Mouse (Mus musculus): ENCODE results near the gene Dbf4. TPM values are rescaled to one million over a fixed set of nuclear protein-coding genes. Genes with fewer than 3 reads are reported as not detected.

The Dbf4 gene
- total RNA-seq, 2 experiments from 2014 or later = 2.3 to 2.7 TPM

- intact Hi-C loops (cut with DNase I) = loop anchor here (2.0 to 5.0 kb wide), 3 partner anchors 54 to 206 kb away; partner anchors contain the start of genes Dbf4 and Slc25a40
- DNase-seq (ENCODE audit: low spot score in 2 of 2) = no peak
These were observed 54.2 kb downstream of the Dbf4 start for GRCm38 (mm10) chr5:8368328-8368692.

GRCm38 (mm10) chr5:8367614-8368327 lies 54.7 kb downstream of the Dbf4 start, which contains the start of gene Adam22:
Gene Adam22 (minus strand): TSS chr5:8368160.
- DNase-seq (ENCODE audit: low spot score in 2 of 2) = peak; percentile 92 to 98
- intact Hi-C loops (cut with DNase I) = loop anchor here (2.0 to 5.0 kb wide), 3 partner anchors 55 to 205 kb away; partner anchors contain the start of genes Dbf4 and Slc25a40

- intact Hi-C loops (cut with DNase I) = loop anchor here (5.0 kb wide), 2 partner anchors 55 to 205 kb away; no protein-coding TSS in a partner anchor
- DNase-seq (ENCODE audit: low spot score in 2 of 2) = peak; percentile 61 to 68
These were observed 55.5 kb downstream of the Dbf4 start for GRCm38 (mm10) chr5:8366771-8367613.

GRCm38 (mm10) chr5:8362361-8362760 lies 60.2 kb downstream of the Dbf4 start:
- DNase-seq (ENCODE audit: low spot score in 2 of 2) = peak in 1 of 2 experiments; percentile 31
- intact Hi-C loops (cut with DNase I) = no loop called here

GRCm38 (mm10) chr5:8357677-8358076 lies 64.8 kb downstream of the Dbf4 start:
- DNase-seq (ENCODE audit: low spot score in 2 of 2) = no peak
- intact Hi-C loops (cut with DNase I) = no loop called here

GRCm38 (mm10) chr5:8356885-8357651 lies 65.4 kb downstream of the Dbf4 start:
- intact Hi-C loops (cut with DNase I) = no loop called here
- DNase-seq (ENCODE audit: low spot score in 2 of 2) = no peak

- DNase-seq (ENCODE audit: low spot score in 2 of 2) = no peak
- intact Hi-C loops (cut with DNase I) = no loop called here
These were observed 66.2 kb downstream of the Dbf4 start for GRCm38 (mm10) chr5:8356326-8356725.

GRCm38 (mm10) chr5:8349557-8349956 lies 73.0 kb downstream of the Dbf4 start:
- no peak for DNase-seq (ENCODE audit: low spot score in 2 of 2)
- intact Hi-C loops (cut with DNase I) = no loop called here

Other genes starting within 250 kb of the Dbf4 start
- 100 to 1,000 TPM; 212 to 216 TPM for gene Adam22, start 54.6 kb downstream of the Dbf4 start, total RNA-seq (2021)
- 10 to 100 TPM; 12.4 to 13.9 TPM for gene Slc25a40, start 134 bp upstream of the Dbf4 start, total RNA-seq (2021)
- 10 to 100 TPM; 34.5 to 36.1 TPM for gene Rundc3b, start 200.2 kb upstream of the Dbf4 start, total RNA-seq (2021)
- gene Abcb1a, start 237.4 kb upstream of the Dbf4 start, total RNA-seq (2021) = 10 to 100 TPM; 17.5 to 20.3 TPM